Mouse (Mus musculus) lung, embryonic 14.5 days (tissue): ENCODE results near the gene Myo1h. TPM values are rescaled to one million over a fixed set of nuclear protein-coding genes. Genes with fewer than 3 reads are reported as not detected.
A peak's percentile ranks its signal among the peaks of the same experiment; 100 is the strongest.

ENCODE experiments used
- ATAC-seq: fragments of 200-750 bp; cut with Nextera tagmentation; 2 replicates; pipeline ENCODE4 v1.8.0; 2017; ENCODE audit warnings: mild to moderate bottlenecking, moderate TSS enrichment, moderate library complexity; ENCODE audit not compliant: insufficient read depth
- DNase-seq: peaks from one replicate; pipeline ENCODE4 v3.0.0-alpha.2; 2015
- H3K27ac ChIP-seq: fragments of 300-500 bp; sonication (generic); 2 replicates; pipeline ENCODE4 v1.5.1; 2014; ENCODE audit warnings: low read depth, mild to moderate bottlenecking, moderate library complexity
- H3K27me3 ChIP-seq: fragments of 300-500 bp; sonication (generic); 2 replicates; pipeline ENCODE4 v1.6.1; 2014; ENCODE audit warnings: low read length, control low read depth; ENCODE audit not compliant: insufficient read depth
- H3K36me3 ChIP-seq: fragments of 300-500 bp; sonication (generic); 2 replicates; pipeline ENCODE4 v1.6.1; 2014; ENCODE audit warnings: control low read depth; ENCODE audit not compliant: insufficient read depth
- H3K4me1 ChIP-seq: fragments of 300-500 bp; sonication (generic); 2 replicates; pipeline ENCODE4 v1.6.1; 2014; ENCODE audit warnings: antibody characterized with exemption, control low read depth; ENCODE audit not compliant: insufficient read depth
- H3K4me2 ChIP-seq: fragments of 300-500 bp; sonication (generic); 2 replicates; pipeline ENCODE4 v1.6.1; 2014; ENCODE audit warnings: mild to moderate bottlenecking
- H3K4me3 ChIP-seq: fragments of 300-500 bp; sonication (generic); 2 replicates; pipeline ENCODE4 v1.5.1; 2014; ENCODE audit warnings: low read depth, low read length
- H3K9ac ChIP-seq: fragments of 300-500 bp; sonication (generic); 2 replicates; pipeline ENCODE4 v1.6.1; 2014
- H3K9me3 ChIP-seq: fragments of 300-500 bp; sonication (generic); 2 replicates; pipeline ENCODE4 v1.6.1; 2016; ENCODE audit warnings: low read depth, low read length, control low read depth
- CTCF ChIP-seq: IDR thresholded peaks from 2 replicates; pipeline ENCODE4 v1.5.1; 2016; ENCODE audit warnings: antibody characterized with exemption, low read depth
- WGBS: fragments of 180-500 bp; shearing (Covaris S2); extraction: QIAGEN DNeasy Blood & Tissue Kit; methylation state at CpG from one replicate; pipeline ENCODE4 v1.1.7; 2014; 5-methylcytosine and 5-hydroxymethylcytosine counted together
- polyA plus RNA-seq: library from polyadenylated mRNA; unstranded; fragments of >200 nt; fragmentation: Nextera tagmentation; extraction: Ambion mirVana; gene quantifications from 2 replicates; pipeline ENCODE4 v1.2.1, GENCODE M21; 2014

The Myo1h gene
- polyA plus RNA-seq, 1 experiment from 2014 or later: 2.5 TPM

- Histone ChIP-seq H3K36me3 (no peaks in the 10 kb centered on the region), H3K9me3 (no peaks in the 10 kb centered on the region), H3K4me3 (peak overlapping the region; percentile 25), H3K4me1 (no peaks in the 10 kb centered on the region), H3K27me3 (no peaks in the 10 kb centered on the region), H3K4me2 (peak overlapping the region; percentile 65), H3K9ac (peak overlapping the region; percentile 45), H3K27ac (no peak overlapping the region)
- ATAC-seq: peak; percentile 48; the same call in 1 of the 2 replicates
- peak; percentile 73 for TF ChIP-seq CTCF
- WGBS: 30% methylated on average over 18 of the region's 18 CpGs
- peak; percentile 97 for DNase-seq
Observed at GRCm38 (mm10) chr5:114308765-114309679, 20.1 kb downstream of the Myo1h start.

GRCm38 (mm10) chr5:114309680-114310036 lies 20.7 kb downstream of the Myo1h start:
- no peak for TF ChIP-seq CTCF
- H3K4me1 ChIP-seq: no peaks in the 10 kb centered on the region
- H3K36me3 ChIP-seq: no peaks in the 10 kb centered on the region
- ATAC-seq: no peak; the same call in 1 of the 2 replicates
- H3K27ac ChIP-seq: no peak overlapping the region
- H3K9me3 ChIP-seq: no peaks in the 10 kb centered on the region
- H3K4me3 ChIP-seq: peak overlapping the region; percentile 25
- WGBS: 13% methylated on average over 11 of the region's 11 CpGs
- peak overlapping the region; percentile 65 for H3K4me2 ChIP-seq
- no peaks in the 10 kb centered on the region for H3K27me3 ChIP-seq
- H3K9ac ChIP-seq: peak overlapping the region; percentile 45
- DNase-seq: peak; percentile 50

GRCm38 (mm10) chr5:114323105-114323790 lies 34.3 kb downstream of the Myo1h start:
- Histone ChIP-seq H3K4me1 (no peaks in the 10 kb centered on the region), H3K36me3 (no peaks in the 10 kb centered on the region), H3K9me3 (no peaks in the 10 kb centered on the region), H3K9ac (no peak overlapping the region), H3K27ac (no peak overlapping the region), H3K4me3 (no peak overlapping the region), H3K27me3 (no peaks in the 10 kb centered on the region), H3K4me2 (no peak overlapping the region)
- ATAC-seq (no peak), DNase-seq (no peak)
- WGBS: 53% methylated on average over 25 of the region's 25 CpGs
- no peak for TF ChIP-seq CTCF

DNA sequence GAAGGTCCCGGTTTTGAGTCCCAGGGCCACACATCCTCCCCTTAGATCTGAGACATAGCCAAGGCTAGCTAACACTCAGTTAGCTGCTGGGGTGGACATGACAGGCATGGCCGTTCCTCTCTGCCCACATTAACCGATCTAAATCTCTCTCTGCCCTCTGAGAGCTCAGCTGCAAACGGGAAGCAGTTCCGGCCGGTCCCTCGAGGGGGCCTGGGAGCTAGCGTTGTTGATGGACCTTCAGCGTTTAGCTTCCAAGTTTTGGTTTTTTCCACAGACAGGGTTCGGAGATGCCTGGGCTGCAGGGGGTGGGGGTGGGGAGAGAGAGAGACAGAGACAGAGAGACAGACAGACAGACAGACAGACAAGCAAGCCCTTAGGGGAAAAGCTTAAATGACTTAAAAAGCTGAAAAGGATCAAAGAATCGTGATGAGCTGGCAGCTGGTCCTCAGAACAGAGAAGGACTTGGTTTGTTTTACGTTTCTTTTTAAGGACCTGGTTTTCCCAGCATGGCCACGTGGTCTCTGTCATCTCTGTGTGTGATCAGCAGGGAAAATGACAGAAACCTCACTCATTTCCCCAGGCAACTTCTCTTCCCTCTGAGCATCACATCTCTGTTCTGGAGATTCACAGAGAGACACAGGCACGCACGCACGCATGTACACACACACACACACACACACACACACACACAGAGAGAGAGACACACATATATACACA lies 35.0 kb downstream of the Myo1h start:
- Histone ChIP-seq H3K27me3 (no peaks in the 10 kb centered on the region), H3K9me3 (no peaks in the 10 kb centered on the region), H3K36me3 (no peaks in the 10 kb centered on the region), H3K4me1 (no peaks in the 10 kb centered on the region), H3K4me2 (peak overlapping the region; percentile 43), H3K4me3 (no peak overlapping the region), H3K27ac (no peak overlapping the region), H3K9ac (peak overlapping the region; percentile 29; the same call in 1 of the 2 replicates)
- peak; percentile 44; the same call in 1 of the 2 replicates for ATAC-seq
- DNase-seq: peak; percentile 86
- WGBS: 19% methylated on average over 16 of the region's 16 CpGs
- peak; percentile 74 for TF ChIP-seq CTCF

GRCm38 (mm10) chr5:114342996-114343395 lies 54.0 kb downstream of the Myo1h start:
- H3K9ac ChIP-seq: no peak overlapping the region
- no peak overlapping the region for H3K4me2 ChIP-seq
- DNase-seq (no peak), ATAC-seq (no peak)
- H3K27me3 ChIP-seq: no peaks in the 10 kb centered on the region
- H3K36me3 ChIP-seq: no peaks in the 10 kb centered on the region
- TF ChIP-seq CTCF: no peak
- no peaks in the 10 kb centered on the region for H3K4me1 ChIP-seq
- no peak overlapping the region for H3K4me3 ChIP-seq
- WGBS: 43% methylated on average over 5 of the region's 5 CpGs
- H3K27ac ChIP-seq: no peak overlapping the region
- no peaks in the 10 kb centered on the region for H3K9me3 ChIP-seq

- Histone ChIP-seq H3K4me2 (no peak overlapping the region), H3K4me1 (no peaks in the 10 kb centered on the region), H3K4me3 (no peak overlapping the region), H3K27me3 (no peaks in the 10 kb centered on the region), H3K9ac (no peak overlapping the region), H3K27ac (no peak overlapping the region), H3K36me3 (no peaks in the 10 kb centered on the region), H3K9me3 (no peaks in the 10 kb centered on the region)
- no peak for ATAC-seq
- WGBS: 85% methylated on average over 7 of the region's 7 CpGs
- no peak for TF ChIP-seq CTCF
- no peak for DNase-seq
Observed at GRCm38 (mm10) chr5:114343612-114344011, 54.6 kb downstream of the Myo1h start.
